Mouse (Mus musculus): ENCODE results near the gene Gm28043.

Gm28043 gene

GRCm38 (mm10) chr17:29679038-29679767 is 64.5 kb downstream of the Gm28043 start:
- in situ Hi-C loops (cut with MboI, MseI) = no loop called here

- in situ Hi-C loops (cut with MboI, MseI) = no loop called here
Measured at GRCm38 (mm10) chr17:29680174-29680573, 65.5 kb downstream of the Gm28043 start.

- in situ Hi-C loops (cut with MboI, MseI) = no loop called here
Measured at GRCm38 (mm10) chr17:29680921-29681320, 66.2 kb downstream of the Gm28043 start.

DNA sequence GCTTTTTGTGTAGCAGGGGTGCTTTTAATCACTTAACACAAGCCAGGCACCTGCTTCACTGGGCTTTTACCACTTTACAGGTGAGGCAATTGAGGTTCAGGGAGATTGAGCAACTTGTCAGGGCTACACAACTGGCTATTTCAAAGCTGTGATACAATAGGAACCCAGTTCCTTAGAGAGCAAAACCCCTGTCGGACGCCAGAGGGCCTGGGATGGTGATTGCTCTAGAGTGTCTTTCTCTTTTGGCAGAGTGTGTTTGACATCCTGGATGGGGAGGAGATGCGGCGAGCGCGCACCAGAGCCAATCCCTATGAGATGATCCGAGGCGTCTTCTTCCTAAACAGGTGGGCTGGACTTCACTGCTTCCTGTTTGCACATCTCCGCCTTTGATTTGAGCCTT is 67.0 kb downstream of the Gm28043 start:
- in situ Hi-C loops (cut with MboI, MseI) = no loop called here

- in situ Hi-C loops (cut with MboI, MseI) = no loop called here
Measured at GRCm38 (mm10) chr17:29682261-29682660, 67.6 kb downstream of the Gm28043 start.

- in situ Hi-C loops (cut with MboI, MseI) = no loop called here
Measured at GRCm38 (mm10) chr17:29683127-29683526, 68.5 kb downstream of the Gm28043 start.

- in situ Hi-C loops (cut with MboI, MseI) = no loop called here
Measured at GRCm38 (mm10) chr17:29684275-29684674, 69.6 kb downstream of the Gm28043 start.

GRCm38 (mm10) chr17:29686771-29687170 is 72.1 kb downstream of the Gm28043 start:
- in situ Hi-C loops (cut with MboI, MseI) = no loop called here

DNA sequence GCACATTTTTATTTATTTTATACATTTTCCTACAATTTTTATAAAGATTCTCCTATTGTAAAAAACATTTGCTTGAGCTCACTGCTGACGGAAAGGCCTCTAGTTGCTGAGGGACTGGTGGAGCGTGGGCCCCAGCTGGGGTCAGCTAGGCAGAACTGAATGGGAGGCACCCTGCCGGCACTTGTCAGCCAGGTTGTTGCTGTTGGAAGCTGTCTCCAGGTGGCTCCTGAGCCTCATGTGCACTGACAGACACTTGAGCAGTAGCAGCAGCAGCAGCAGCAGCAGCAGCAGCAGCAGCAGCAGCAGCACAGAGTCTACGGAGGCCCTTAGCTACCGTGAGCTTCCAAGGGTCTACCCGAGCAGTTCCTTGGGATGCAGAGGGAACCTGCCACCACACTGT is 72.7 kb downstream of the Gm28043 start:
- in situ Hi-C loops (cut with MboI, MseI) = no loop called here

DNA sequence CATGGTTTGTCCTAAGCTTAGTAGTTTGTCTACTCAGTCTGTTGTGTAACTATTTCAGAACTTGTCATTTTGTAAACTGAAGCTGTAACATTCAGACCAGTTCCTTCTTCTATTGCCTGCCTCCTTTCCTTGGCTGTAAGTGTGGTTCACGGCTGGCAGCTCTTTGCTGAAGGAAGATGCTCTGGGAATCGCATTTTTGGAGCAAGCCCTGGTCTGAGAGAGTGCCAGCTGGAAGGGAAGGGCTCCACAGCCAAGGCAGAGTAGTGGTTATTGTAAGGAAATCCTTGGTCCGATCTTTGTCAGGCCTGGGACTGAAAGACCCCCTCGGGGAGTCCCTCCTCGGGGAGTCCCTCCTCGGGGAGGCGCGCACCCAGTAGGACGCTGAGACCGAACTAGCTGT is 73.9 kb downstream of the Gm28043 start:
- in situ Hi-C loops (cut with MboI, MseI) = no loop called here

DNA sequence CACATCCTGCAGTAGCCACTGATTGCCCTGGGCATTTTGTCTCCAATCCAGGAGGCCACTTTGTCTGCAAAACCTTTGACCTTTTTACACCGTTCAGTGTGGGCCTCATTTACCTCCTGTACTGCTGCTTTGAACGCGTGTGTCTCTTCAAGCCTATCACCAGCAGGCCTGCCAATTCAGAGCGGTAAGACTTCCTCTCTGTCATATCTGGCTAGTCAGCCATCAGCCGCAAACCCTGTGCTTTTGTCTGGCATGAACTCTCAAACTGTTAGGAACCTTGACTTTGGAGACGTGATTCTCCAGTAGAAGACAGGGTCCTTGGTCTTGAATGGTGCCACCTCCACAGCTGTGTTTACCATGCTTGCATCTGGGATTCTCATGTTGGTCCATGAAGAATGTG is 75.6 kb downstream of the Gm28043 start:
- in situ Hi-C loops (cut with MboI, MseI) = no loop called here

GRCm38 (mm10) chr17:29692827-29693226 is 78.2 kb downstream of the Gm28043 start:
- in situ Hi-C loops (cut with MboI, MseI) = no loop called here

- in situ Hi-C loops (cut with MboI, MseI) = no loop called here
Measured at GRCm38 (mm10) chr17:29693571-29693970, 78.9 kb downstream of the Gm28043 start.

GRCm38 (mm10) chr17:29694516-29694915 is 79.8 kb downstream of the Gm28043 start:
- in situ Hi-C loops (cut with MboI, MseI) = no loop called here

DNA sequence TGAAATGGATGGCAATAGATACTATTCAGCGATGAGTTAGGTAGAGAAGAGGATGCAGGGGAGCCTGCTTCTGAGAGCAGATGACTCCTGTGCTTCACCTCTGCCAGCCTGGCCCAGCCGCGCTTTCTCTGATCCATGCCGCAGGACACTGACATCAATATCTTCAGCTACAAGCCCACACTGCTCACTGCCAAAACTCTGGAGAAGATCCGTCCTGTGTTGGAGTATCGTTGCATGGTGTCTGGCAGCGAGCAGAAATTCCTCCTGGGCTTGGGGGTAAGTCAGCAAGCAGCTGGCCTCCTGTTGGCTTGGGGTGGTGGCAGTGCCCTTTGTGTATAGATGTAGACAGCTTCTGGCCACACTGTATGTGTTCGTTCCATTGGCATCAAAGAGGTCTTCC is 82.3 kb downstream of the Gm28043 start:
- in situ Hi-C loops (cut with MboI, MseI) = no loop called here

DNA sequence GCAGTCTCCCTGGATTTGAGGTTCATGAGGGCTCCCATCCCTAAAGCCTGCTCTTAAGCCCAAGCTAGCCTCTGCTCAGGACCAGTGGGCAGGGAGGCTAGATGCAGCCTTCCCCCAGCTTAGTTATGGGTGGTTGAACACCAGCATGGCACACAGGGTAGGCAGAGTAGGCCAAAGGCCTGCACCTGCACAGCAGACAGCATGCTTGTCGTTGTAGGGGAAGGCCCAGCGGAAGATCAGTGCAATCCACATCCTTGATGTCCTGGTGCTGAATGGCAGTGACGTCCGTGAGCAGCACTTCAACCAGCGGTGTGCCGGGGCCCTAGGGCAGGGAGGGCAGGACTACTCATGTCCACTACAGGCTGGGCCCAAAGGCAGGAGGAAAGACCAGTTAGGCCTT is 83.7 kb downstream of the Gm28043 start:
- in situ Hi-C loops (cut with MboI, MseI) = no loop called here

DNA sequence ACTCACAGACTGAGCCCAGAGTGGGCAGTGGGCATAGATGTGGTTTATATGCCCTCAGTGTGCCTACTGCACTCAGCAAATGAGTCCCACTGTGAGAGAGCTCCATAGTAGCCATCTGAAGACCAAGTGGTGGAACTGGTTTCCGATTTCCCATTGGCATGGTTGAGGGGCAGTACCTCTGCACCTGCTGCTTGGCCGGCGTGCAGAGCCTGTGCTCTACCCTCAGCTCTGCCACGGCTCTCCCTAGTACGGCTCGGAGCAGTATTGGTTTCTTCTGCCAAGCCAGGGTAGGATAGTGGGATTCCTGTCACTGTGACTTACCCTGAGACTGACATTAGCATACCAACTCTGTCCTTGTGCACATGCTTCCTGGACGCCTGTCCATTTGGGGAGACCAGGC is 85.9 kb downstream of the Gm28043 start:
- in situ Hi-C loops (cut with MboI, MseI) = no loop called here

GRCm38 (mm10) chr17:29702938-29703710 is 88.4 kb downstream of the Gm28043 start:
- in situ Hi-C loops (cut with MboI, MseI) = no loop called here

- in situ Hi-C loops (cut with MboI, MseI) = no loop called here
Measured at GRCm38 (mm10) chr17:29704781-29705180, 90.1 kb downstream of the Gm28043 start.

DNA sequence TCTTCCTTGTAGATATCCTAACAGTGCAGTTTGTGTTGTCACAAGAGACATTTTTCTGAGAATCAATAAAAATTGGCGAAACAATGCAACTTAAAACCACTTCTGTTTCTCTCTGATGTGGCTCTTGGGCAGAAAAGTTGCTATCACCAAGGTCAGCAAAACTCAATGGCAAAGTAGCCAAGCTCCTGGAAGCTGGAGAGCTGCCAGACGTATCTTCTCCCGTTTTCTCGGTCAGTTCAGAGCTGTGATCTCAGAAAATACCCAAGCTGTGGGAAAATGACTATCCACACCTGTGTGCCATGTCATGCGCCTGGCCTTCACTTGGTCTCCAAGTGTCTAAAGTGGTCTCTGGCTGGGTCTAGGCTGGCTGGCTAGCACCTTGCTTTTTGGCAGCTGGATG is 91.2 kb downstream of the Gm28043 start:
- in situ Hi-C loops (cut with MboI, MseI) = no loop called here

DNA sequence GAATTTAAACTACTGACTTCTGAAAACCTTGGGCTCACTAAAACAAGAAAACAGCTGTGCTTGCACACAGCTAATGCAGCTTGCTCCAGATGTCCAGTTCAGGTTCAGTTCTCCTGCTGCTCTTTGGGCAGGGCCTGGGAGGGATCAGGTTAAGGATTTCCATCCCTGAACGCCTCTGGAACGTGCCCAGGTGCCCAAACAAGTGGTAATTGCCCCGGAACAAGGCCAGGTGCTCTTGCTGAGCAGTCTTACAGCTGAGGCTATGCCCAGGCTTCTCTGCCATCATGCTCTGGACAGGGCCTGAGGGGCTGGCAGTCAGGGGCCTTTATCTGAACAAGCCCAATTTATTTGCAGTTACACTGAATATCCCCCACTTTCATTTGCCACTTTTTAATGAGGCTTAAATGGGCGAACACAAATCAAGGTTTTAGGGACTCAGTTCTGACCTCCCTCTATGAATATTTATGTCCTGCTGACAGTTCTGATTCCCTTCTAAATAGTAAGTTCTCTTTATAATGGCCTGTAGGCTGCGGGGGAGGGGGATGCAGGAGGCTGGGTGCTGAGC is 92.4 kb downstream of the Gm28043 start:
- in situ Hi-C loops (cut with MboI, MseI) = no loop called here

- in situ Hi-C loops (cut with MboI, MseI) = no loop called here
Measured at GRCm38 (mm10) chr17:29708783-29709182, 94.1 kb downstream of the Gm28043 start.

DNA sequence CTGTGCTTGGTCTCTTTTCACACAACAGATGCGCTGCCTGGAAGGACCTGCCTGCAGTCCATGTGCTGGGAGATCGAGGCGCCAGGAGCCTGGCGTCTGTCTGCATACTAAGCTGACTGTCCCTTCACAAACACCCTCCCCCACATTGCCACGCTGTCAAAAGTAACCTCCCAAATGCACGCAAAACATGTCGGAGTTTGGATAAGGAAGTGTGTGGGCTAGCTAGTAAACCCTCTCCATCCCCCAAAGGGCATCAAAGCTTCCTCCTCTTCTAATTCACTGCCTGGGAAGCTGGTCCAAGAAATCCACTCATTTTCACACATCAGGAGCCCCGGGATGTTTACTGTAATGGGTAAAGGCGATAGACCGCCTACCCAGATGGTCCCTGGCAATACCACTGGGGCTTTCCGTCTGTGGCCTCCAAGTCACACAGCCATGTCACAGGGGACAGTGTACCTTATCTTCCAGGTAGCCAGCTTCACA is 95.9 kb downstream of the Gm28043 start:
- in situ Hi-C loops (cut with MboI, MseI) = no loop called here
